Mouse (Mus musculus) kidney, adult 2 months (tissue): ENCODE results near the gene Tmem212.

Experiments
- CTCF ChIP-seq: fragments of 200-500 bp; conservative IDR thresholded peaks from 2 replicates; pipeline ENCODE4 v1.5.1; 2011; ENCODE audit warnings: low read depth, mild to moderate bottlenecking, control low read depth, low read length, moderate library complexity, mixed read lengths; ENCODE audit not compliant: insufficient read depth, insufficient read length
- POLR2A ChIP-seq: fragments of 200-500 bp; IDR thresholded peaks from one replicate; pipeline ENCODE4 v1.6.1; 2011; ENCODE audit warnings: low read depth, low read length, control low read depth

- TF ChIP-seq POLR2A (no peak), CTCF (no peak)
Observed at GRCm38 (mm10) chr3:27839795-27840194, 56.4 kb downstream of the Tmem212 start.
